Mouse (Mus musculus) liver, adult 2 months (tissue): ENCODE measurements around the gene Clic1.
"Not testable (repeated sequence)": the region's sequence is repeated elsewhere in the genome, so short reads cannot be mapped to it uniquely, and the experiment has no call there.

Experiments used
- CTCF ChIP-seq: fragments of 200-500 bp; IDR thresholded peaks from 2 replicates; pipeline ENCODE4 v1.5.1; 2011; ENCODE audit warnings: low read depth, low read length, control low read depth
- POLR2A ChIP-seq: fragments of 200-500 bp; IDR thresholded peaks from 2 replicates; pipeline ENCODE4 v1.6.1; 2011; ENCODE audit warnings: low read length, control low read depth; ENCODE audit not compliant: insufficient read depth; ENCODE audit errors: extremely low read depth

- TF ChIP-seq CTCF, POLR2A: not testable (repeated sequence)
Measured at GRCm38 (mm10) chr17:35033703-35034102, 16.1 kb upstream of the Clic1 start.
